Mouse (Mus musculus) splenic B cell, adult 2 months (primary cell): ENCODE measurements around the gene Cep85l.

Source experiments
- DNase-seq: peaks from one replicate; pipeline ENCODE4 v3.0.0-alpha.2; 2011; ENCODE audit warnings: low read depth, low spot score
- H3K27me3 ChIP-seq: 2 replicates; pipeline ENCODE4 v1.6.1; 2012; ENCODE audit warnings: mild to moderate bottlenecking, low read length, moderate library complexity, mixed read lengths; ENCODE audit not compliant: control insufficient read depth, poor library complexity, insufficient read depth, severe bottlenecking
- H3K36me3 ChIP-seq: 2 replicates; pipeline ENCODE4 v1.6.1; 2012; ENCODE audit warnings: mild to moderate bottlenecking, low read length, moderate library complexity, mixed read lengths; ENCODE audit not compliant: control insufficient read depth, poor library complexity, insufficient read depth, severe bottlenecking

Gene Cep85l

GRCm38 (mm10) chr10:53341288-53341965 is 38.3 kb downstream of the Cep85l start:
- Histone ChIP-seq H3K36me3 (no peaks in the 10 kb centered on the region), H3K27me3 (no peaks in the 10 kb centered on the region)
- DNase-seq, result peak; percentile 10

GRCm38 (mm10) chr10:53339045-53339444 is 40.7 kb downstream of the Cep85l start:
- H3K36me3 ChIP-seq, result no peaks in the 10 kb centered on the region
- H3K27me3 ChIP-seq, result no peaks in the 10 kb centered on the region
- no peak for DNase-seq

- no peaks in the 10 kb centered on the region for H3K36me3 ChIP-seq
- no peak for DNase-seq
- H3K27me3 ChIP-seq, result no peaks in the 10 kb centered on the region
These were observed 42.4 kb downstream of the Cep85l start, which contains the start of gene Pln for GRCm38 (mm10) chr10:53337162-53337923. TSS of gene Pln (plus strand) at chr10:53337667.

GRCm38 (mm10) chr10:53335974-53336373 is 43.8 kb downstream of the Cep85l start:
- Histone ChIP-seq H3K27me3 (no peaks in the 10 kb centered on the region), H3K36me3 (no peaks in the 10 kb centered on the region)
- DNase-seq, result no peak

GRCm38 (mm10) chr10:53335266-53335665 is 44.5 kb downstream of the Cep85l start:
- H3K36me3 ChIP-seq, result no peaks in the 10 kb centered on the region
- no peak for DNase-seq
- H3K27me3 ChIP-seq, result no peaks in the 10 kb centered on the region

- Histone ChIP-seq H3K27me3 (no peaks in the 10 kb centered on the region), H3K36me3 (no peaks in the 10 kb centered on the region)
- DNase-seq, result no peak
These were observed 47.0 kb downstream of the Cep85l start for GRCm38 (mm10) chr10:53332752-53333151.

- no peak for DNase-seq
- H3K36me3 ChIP-seq, result no peaks in the 10 kb centered on the region
- no peaks in the 10 kb centered on the region for H3K27me3 ChIP-seq
These were observed 50.5 kb downstream of the Cep85l start for GRCm38 (mm10) chr10:53329257-53329656.

GRCm38 (mm10) chr10:53326367-53326766 is 53.4 kb downstream of the Cep85l start:
- DNase-seq, result no peak
- Histone ChIP-seq H3K27me3 (no peaks in the 10 kb centered on the region), H3K36me3 (no peaks in the 10 kb centered on the region)

GRCm38 (mm10) chr10:53324663-53325062 is 55.1 kb downstream of the Cep85l start:
- Histone ChIP-seq H3K27me3 (no peaks in the 10 kb centered on the region), H3K36me3 (no peaks in the 10 kb centered on the region)
- DNase-seq, result no peak

GRCm38 (mm10) chr10:53323367-53323766 is 56.4 kb downstream of the Cep85l start:
- Histone ChIP-seq H3K36me3 (no peaks in the 10 kb centered on the region), H3K27me3 (no peaks in the 10 kb centered on the region)
- no peak for DNase-seq

- H3K27me3 ChIP-seq, result no peaks in the 10 kb centered on the region
- no peaks in the 10 kb centered on the region for H3K36me3 ChIP-seq
- no peak for DNase-seq
These were observed 73.1 kb downstream of the Cep85l start for GRCm38 (mm10) chr10:53306674-53307073.

- no peak for DNase-seq
- H3K36me3 ChIP-seq, result no peaks in the 10 kb centered on the region
- no peaks in the 10 kb centered on the region for H3K27me3 ChIP-seq
These were observed 73.9 kb downstream of the Cep85l start for GRCm38 (mm10) chr10:53305867-53306266.

- H3K27me3 ChIP-seq, result no peaks in the 10 kb centered on the region
- DNase-seq, result no peak
- no peaks in the 10 kb centered on the region; the same call in 1 of the 2 replicates for H3K36me3 ChIP-seq
These were observed 94.6 kb downstream of the Cep85l start for GRCm38 (mm10) chr10:53285147-53285546.

GRCm38 (mm10) chr10:53272228-53272627 is 107.5 kb downstream of the Cep85l start:
- DNase-seq, result no peak
- Histone ChIP-seq H3K36me3 (no peaks in the 10 kb centered on the region), H3K27me3 (no peaks in the 10 kb centered on the region; the same call in 1 of the 2 replicates)

GRCm38 (mm10) chr10:53262021-53262420 is 117.7 kb downstream of the Cep85l start:
- no peak for DNase-seq
- Histone ChIP-seq H3K36me3 (no peaks in the 10 kb centered on the region), H3K27me3 (no peaks in the 10 kb centered on the region)
